ENCODE assay signal across 9 mouse cellular contexts in the genomic region with DNA sequence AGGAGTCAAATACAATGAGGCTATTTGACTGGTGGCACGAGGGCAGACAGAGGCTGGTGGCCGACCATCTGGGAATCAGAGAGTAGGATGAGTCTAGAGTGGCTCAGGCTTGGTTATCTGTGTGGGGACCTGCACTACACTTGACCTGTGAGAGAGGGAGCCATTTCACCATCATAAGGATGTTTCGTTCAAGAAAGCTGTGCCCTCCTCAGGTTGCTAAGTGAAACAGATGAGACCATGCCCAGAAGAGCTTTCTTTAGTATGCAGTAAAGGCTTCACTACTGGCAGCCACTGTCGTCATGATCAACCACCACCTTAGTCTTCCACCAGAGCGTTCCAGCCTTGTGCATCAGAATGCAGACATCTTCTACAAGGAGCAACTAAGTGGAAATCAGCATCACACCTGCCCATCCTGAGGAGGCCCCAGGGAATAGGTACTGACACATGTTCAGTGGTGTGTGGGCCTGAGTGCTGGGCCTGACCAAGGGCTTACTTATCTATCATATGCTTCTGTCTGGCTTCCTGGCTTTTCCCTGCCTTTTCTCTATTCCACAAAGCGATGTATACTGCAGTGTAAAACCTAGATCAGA.
DNase-seq lines count a peak whose midpoint lies in the region; ATAC-seq and TF ChIP-seq lines count a peak whose summit lies in the region.
"Had no signal": no experiment of that assay in that cellular context is flagged by ENCODE, and none has a peak within 500 bp of the region (broad histone marks: within the 10 kb centered on the region; RNA-seq: fewer than 3 reads in every experiment).

No protein-coding gene starts in this region.

- H3K4me3 ChIP-seq in thymus, adult 2 months (ENCODE audit: control insufficient read depth, insufficient read depth, low read length), result no peak overlapping the region
- H3K4me3 ChIP-seq: heart, embryonic 15.5 days had no signal

- peak; percentile 44 for DNase-seq in adrenal gland, postnatal 10 days
- no peak for DNase-seq in adrenal gland, adult 18-20 months (ENCODE audit: low spot score in 2 of 2)
- DNase-seq in CD8-positive naive resting alpha-beta T cell, adult 2 months (ENCODE audit: low read depth in 2 of 2, low spot score in 2 of 2), result peak; percentile 64 to 73
- peak; percentile 67 for DNase-seq in cerebellum, adult 9-10 months
- DNase-seq in heart, postnatal 10 days, result peak; percentile 59 to 61
- peak; percentile 59 to 61 for DNase-seq in kidney, postnatal 25 days
- DNase-seq in thymus, adult 2 months, result peak; percentile 73

- TF ChIP-seq POLR2A in thymus, adult 2 months (IDR thresholded peaks at IDR 0.05; ENCODE audit: control insufficient read depth, extremely low read depth, insufficient read depth, low read length, poor library complexity), result no peak

- ATAC-seq in megakaryocyte progenitor cell, adult 5-6 weeks (replicated peaks; ENCODE audit: poor library complexity), result peak; percentile 82

- no peak for TF ChIP-seq CTCF in thymus, adult 2 months (IDR thresholded peaks at IDR 0.05; ENCODE audit: borderline replicate concordance, control insufficient read depth, extremely low read depth, insufficient read depth, low read length, poor library complexity)

- H3K27me3 ChIP-seq in thymus, adult 2 months (ENCODE audit: control insufficient read depth, insufficient read depth, low read length), result no peaks in the 10 kb centered on the region
- H3K27me3 ChIP-seq: heart, embryonic 15.5 days had no signal

- peak overlapping the region; percentile 99 for H3K27ac ChIP-seq in thymus, adult 2 months (ENCODE audit: control insufficient read depth, insufficient read depth, low read length)
- H3K27ac ChIP-seq: heart, embryonic 15.5 days had no signal

- peaks cover 38% of the 10 kb centered on the region for H3K4me1 ChIP-seq in thymus, adult 2 months (replicated peaks; ENCODE audit: control insufficient read depth, insufficient read depth, low read length)
- H3K4me1 ChIP-seq: heart, embryonic 15.5 days had no signal

- H3K36me3 ChIP-seq in thymus, adult 2 months (ENCODE audit: control insufficient read depth, insufficient read depth, low read length), result peaks cover 74% of the 10 kb centered on the region

- 30% methylated on average over 6 of the region's 6 CpGs for WGBS in thymus, adult 2 months

- intact Hi-C loops in heart, postnatal 10 days (cut with DNase I), result loop anchor here (1.0 to 2.0 kb wide), 2 partner anchors 152 to 199 kb away; no protein-coding TSS in a partner anchor

Comparison
In these comparisons a context has a peak if more than half of its experiments do, and no peak if none do; other contexts are left out.
1. DNase-seq: peak in adrenal gland, postnatal 10 days (single experiment), CD8-positive naive resting alpha-beta T cell, adult 2 months (2 of 2), cerebellum, adult 9-10 months (single experiment), heart, postnatal 10 days (2 of 2), kidney, postnatal 25 days (2 of 2) and thymus, adult 2 months (single experiment); none in adrenal gland, adult 18-20 months (0 of 2).